Mouse (Mus musculus) embryo, embryonic 11 days (tissue): Measurements from ENCODE around the gene Magix.
"Not testable (repeated sequence)": the region's sequence is repeated elsewhere in the genome, so short reads cannot be mapped to it uniquely, and the experiment has no call there.

Experiments
- DNase-seq: peaks from one replicate; pipeline ENCODE4 v3.0.0-alpha.2; 2015

The Magix gene

GRCm38 (mm10) chrX:7680864-7681263 is at the start of gene Magix:
TSS of gene Magix (minus strand) at chrX:7681251.
- no peak for DNase-seq

- DNase-seq = no peak
These were observed 47.8 kb upstream of the Magix start for GRCm38 (mm10) chrX:7728922-7729265.

- DNase-seq = peak; percentile 89
These were observed 47.3 kb upstream of the Magix start, which contains the start of gene Praf2 for GRCm38 (mm10) chrX:7728215-7728921. TSS of gene Praf2 (plus strand) at chrX:7728439.

- no peak for DNase-seq
These were observed 46.1 kb upstream of the Magix start for GRCm38 (mm10) chrX:7727176-7727575.

GRCm38 (mm10) chrX:7725841-7726240 is 44.8 kb upstream of the Magix start:
- no peak for DNase-seq

GRCm38 (mm10) chrX:7724135-7724534 is 43.1 kb upstream of the Magix start:
- no peak for DNase-seq

GRCm38 (mm10) chrX:7722691-7723090 is 41.6 kb upstream of the Magix start:
- no peak for DNase-seq

GRCm38 (mm10) chrX:7722282-7722611 is 41.2 kb upstream of the Magix start:
- DNase-seq = no peak

GRCm38 (mm10) chrX:7721514-7722281 is 40.6 kb upstream of the Magix start, which contains the start of gene Gm45208:
TSS of gene Gm45208 (plus strand) at chrX:7722245.
- DNase-seq = peak; percentile 82

- DNase-seq = not testable (repeated sequence)
These were observed 35.0 kb upstream of the Magix start for GRCm38 (mm10) chrX:7716058-7716457.

- peak; percentile 93 for DNase-seq
These were observed 33.3 kb upstream of the Magix start, which contains the start of gene Wdr45 for GRCm38 (mm10) chrX:7714135-7714899. TSS of gene Wdr45 (plus strand) at chrX:7714333.

- not testable (repeated sequence) for DNase-seq
These were observed 32.7 kb upstream of the Magix start for GRCm38 (mm10) chrX:7713764-7714134.

- DNase-seq = peak; percentile 92
These were observed 15.9 kb upstream of the Magix start, which contains the start of gene Gpkow for GRCm38 (mm10) chrX:7696954-7697381. TSS of gene Gpkow (plus strand) at chrX:7697131.

- DNase-seq = no peak
These were observed 15.5 kb upstream of the Magix start for GRCm38 (mm10) chrX:7696520-7696919.

GRCm38 (mm10) chrX:7692862-7693261 is 11.8 kb upstream of the Magix start:
- no peak for DNase-seq

GRCm38 (mm10) chrX:7690486-7690885 is 9.4 kb upstream of the Magix start:
- no peak for DNase-seq

GRCm38 (mm10) chrX:7688321-7688720 is 7.3 kb upstream of the Magix start:
- no peak for DNase-seq

- DNase-seq = no peak
These were observed 1.0 kb downstream of the Magix start for GRCm38 (mm10) chrX:7680057-7680412.

GRCm38 (mm10) chrX:7679405-7680056 is 1.5 kb downstream of the Magix start:
- peak; percentile 93 for DNase-seq

GRCm38 (mm10) chrX:7678986-7679385 is 2.1 kb downstream of the Magix start:
- DNase-seq = no peak

GRCm38 (mm10) chrX:7675001-7675380 is 6.1 kb downstream of the Magix start:
- no peak for DNase-seq

GRCm38 (mm10) chrX:7674284-7675000 is 6.6 kb downstream of the Magix start:
- DNase-seq = peak; percentile 35
